Mouse (Mus musculus) testis, adult 2 months (tissue): Measurements from ENCODE around the gene Aldoc. TPM values are rescaled to one million over a fixed set of nuclear protein-coding genes. Genes with fewer than 3 reads are reported as not detected.

Source experiments
- H3K27ac ChIP-seq: fragments of 200-500 bp; 2 replicates; pipeline ENCODE4 v1.5.1; 2012; ENCODE audit warnings: low read depth, low read length; ENCODE audit not compliant: control insufficient read depth, insufficient read depth
- H3K27me3 ChIP-seq: fragments of 200-500 bp; 2 replicates; pipeline ENCODE4 v1.6.1; 2012; ENCODE audit warnings: mild to moderate bottlenecking, low read length, moderate library complexity; ENCODE audit not compliant: control insufficient read depth, insufficient read depth
- H3K36me3 ChIP-seq: fragments of 200-500 bp; 2 replicates; pipeline ENCODE4 v1.6.1; 2012; ENCODE audit warnings: mild to moderate bottlenecking, low read length; ENCODE audit not compliant: control insufficient read depth, insufficient read depth
- H3K4me1 ChIP-seq: fragments of 200-500 bp; 2 replicates; pipeline ENCODE4 v1.6.1; 2012; ENCODE audit warnings: low read length; ENCODE audit not compliant: control insufficient read depth, insufficient read depth
- H3K4me3 ChIP-seq: fragments of 200-500 bp; 2 replicates; pipeline ENCODE4 v1.5.1; 2012; ENCODE audit warnings: low read depth, mild to moderate bottlenecking, low read length, moderate library complexity, mixed read lengths; ENCODE audit not compliant: control insufficient read depth
- CTCF ChIP-seq: fragments of 200-500 bp; IDR thresholded peaks from 2 replicates; pipeline ENCODE4 v1.5.1; 2012; ENCODE audit warnings: low read depth, mild to moderate bottlenecking, inconsistent platforms, low read length, moderate library complexity; ENCODE audit not compliant: control insufficient read depth, insufficient read depth, insufficient replicate concordance
- POLR2A ChIP-seq: fragments of 200-500 bp; IDR thresholded peaks from 2 replicates; pipeline ENCODE4 v1.6.1; 2012; ENCODE audit warnings: low read depth, mild to moderate bottlenecking, inconsistent platforms, low read length, moderate library complexity; ENCODE audit not compliant: control insufficient read depth
- polyA plus RNA-seq: library from polyadenylated mRNA; depleted of rRNA; stranded (reverse); fragments of >200 nt; gene quantifications from 2 replicates; pipeline ENCODE4 v1.2.3, GENCODE M21; 2012; rRNA removed

The Aldoc gene
- polyA plus RNA-seq, 1 experiment = 7.4 TPM

DNA sequence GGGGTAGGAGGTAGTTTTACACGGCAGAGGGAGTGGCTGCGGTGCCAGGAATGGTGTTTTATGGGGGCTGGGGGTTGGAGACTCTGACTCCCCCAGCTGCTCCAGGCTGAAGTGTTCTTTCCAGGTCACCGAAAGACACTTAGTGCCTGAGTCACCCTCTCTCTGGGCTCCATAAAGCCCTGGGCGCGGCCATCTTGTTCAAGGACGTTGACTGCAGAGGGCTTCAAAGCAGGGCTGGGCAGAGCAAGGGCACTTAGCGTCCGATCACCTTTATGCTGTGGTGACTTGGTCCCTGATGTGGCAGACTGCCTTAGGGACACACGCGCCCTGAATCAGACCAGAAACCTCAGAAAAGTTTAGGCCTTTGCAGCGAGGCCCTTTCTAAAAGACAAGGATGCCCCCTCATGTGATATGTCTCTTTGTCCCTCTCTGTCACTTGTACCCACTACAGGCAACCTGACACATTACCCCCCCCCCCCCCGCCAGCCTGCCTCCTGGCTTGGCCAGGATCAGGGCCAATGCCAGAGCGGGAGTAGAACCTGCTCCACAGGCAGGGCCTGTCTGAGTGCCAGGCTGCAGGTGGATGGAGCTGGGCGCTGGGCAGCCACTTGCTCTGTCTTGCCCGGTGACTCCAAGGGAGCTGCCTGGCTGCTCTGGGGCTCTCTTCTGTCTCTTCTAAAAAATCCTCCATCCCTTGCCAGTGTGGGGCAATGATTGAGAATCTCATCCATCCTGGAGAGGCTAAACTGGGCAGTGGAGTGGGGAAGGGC lies 44.9 kb downstream of the Aldoc start:
- Histone ChIP-seq H3K36me3 (no peaks in the 10 kb centered on the region), H3K27me3 (no peaks in the 10 kb centered on the region), H3K27ac (no peak overlapping the region), H3K4me1 (no peaks in the 10 kb centered on the region), H3K4me3 (no peak overlapping the region)
- TF ChIP-seq CTCF (no peak), POLR2A (no peak)

DNA sequence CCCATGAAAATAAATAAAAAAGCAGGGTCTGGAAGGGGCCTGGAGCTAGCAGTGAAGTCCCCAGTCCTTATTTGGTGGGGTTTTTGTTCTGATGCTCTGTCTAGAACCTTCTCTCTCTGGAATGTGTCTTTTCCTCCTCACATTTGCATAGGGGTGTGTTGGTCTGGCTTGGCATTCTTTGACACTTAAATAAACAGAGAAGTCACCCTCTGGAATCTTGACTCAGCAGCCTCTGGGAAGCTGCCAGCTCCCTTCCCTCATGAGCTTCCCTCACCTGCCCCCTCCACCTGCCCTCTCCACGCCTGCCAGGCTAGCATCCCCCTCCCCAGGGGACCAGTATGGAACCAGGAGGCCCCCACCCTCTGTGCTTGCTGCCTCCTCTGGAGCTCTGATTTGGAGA lies 47.6 kb downstream of the Aldoc start:
- H3K4me1 ChIP-seq = no peaks in the 10 kb centered on the region
- H3K4me3 ChIP-seq = no peak overlapping the region
- H3K36me3 ChIP-seq = no peaks in the 10 kb centered on the region
- no peaks in the 10 kb centered on the region for H3K27me3 ChIP-seq
- no peak overlapping the region for H3K27ac ChIP-seq
- TF ChIP-seq CTCF (no peak), POLR2A (no peak)

DNA sequence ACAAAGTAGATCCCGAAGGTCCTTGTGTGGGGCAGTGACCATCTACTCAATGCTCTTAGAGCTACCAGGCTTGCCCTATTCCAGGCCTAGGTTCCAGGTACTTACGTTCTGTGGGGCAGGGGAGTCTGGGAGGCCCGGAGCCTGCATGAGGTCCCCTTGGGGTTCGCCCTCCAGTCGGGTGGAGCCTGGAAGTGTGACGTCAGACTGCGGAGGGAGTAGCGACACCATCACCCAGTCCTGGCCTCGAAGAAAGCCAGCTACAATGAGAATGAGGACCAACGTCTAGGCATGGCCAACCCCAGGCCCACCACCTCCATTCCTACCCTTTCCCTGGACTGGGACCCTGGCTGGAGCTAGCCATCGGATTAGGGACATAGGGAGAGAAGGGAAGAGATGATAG lies 48.9 kb downstream of the Aldoc start:
- no peaks in the 10 kb centered on the region for H3K36me3 ChIP-seq
- no peaks in the 10 kb centered on the region for H3K4me1 ChIP-seq
- no peak for TF ChIP-seq CTCF
- no peak for TF ChIP-seq POLR2A
- no peaks in the 10 kb centered on the region for H3K27me3 ChIP-seq
- H3K27ac ChIP-seq = no peak overlapping the region
- H3K4me3 ChIP-seq = no peak overlapping the region

DNA sequence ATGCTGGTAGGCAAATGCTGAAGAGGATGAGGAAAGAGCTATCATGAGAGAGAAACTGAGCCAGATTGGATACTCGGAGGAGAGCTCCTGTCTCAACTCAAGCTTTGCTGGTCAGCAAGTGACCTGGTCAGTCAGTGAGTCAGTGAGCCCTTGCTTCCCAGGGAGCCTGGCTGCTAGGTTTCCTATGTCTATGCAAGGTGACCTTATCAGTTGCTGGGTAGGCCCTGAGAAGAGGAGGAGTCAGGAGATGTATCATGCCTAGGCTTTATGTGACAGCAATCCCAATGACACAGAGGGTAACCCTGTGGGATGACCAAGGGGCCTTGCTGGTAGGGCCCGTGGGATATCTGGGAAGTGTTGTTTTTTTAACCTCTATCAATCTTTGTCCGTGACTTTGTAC lies 49.4 kb downstream of the Aldoc start:
- H3K4me3 ChIP-seq = no peak overlapping the region
- H3K27me3 ChIP-seq = no peaks in the 10 kb centered on the region
- no peak for TF ChIP-seq CTCF
- TF ChIP-seq POLR2A = no peak
- no peaks in the 10 kb centered on the region for H3K4me1 ChIP-seq
- H3K36me3 ChIP-seq = no peaks in the 10 kb centered on the region
- H3K27ac ChIP-seq = no peak overlapping the region

DNA sequence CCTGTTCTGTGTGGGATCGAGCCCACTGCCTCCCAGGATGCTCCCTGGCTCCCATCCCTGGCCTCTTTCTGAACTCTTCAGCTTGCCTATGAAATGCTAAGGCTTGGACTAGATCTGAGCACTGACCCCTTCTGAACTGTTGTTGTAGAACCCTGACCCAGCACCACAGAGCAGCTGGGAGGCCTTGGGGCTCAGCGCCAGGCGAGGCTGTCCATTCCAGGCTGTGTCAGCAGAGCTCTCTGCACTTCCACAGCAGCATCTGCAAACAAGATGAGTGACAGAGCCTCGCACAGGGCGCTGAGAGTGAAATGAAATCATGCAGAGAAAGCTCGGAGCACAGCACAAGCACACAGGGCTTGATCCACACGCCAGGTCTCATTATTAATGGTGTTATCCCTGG lies 49.8 kb downstream of the Aldoc start:
- TF ChIP-seq CTCF (no peak), POLR2A (no peak)
- Histone ChIP-seq H3K27ac (no peak overlapping the region), H3K4me1 (no peaks in the 10 kb centered on the region), H3K27me3 (no peaks in the 10 kb centered on the region), H3K36me3 (no peaks in the 10 kb centered on the region), H3K4me3 (no peak overlapping the region)

DNA sequence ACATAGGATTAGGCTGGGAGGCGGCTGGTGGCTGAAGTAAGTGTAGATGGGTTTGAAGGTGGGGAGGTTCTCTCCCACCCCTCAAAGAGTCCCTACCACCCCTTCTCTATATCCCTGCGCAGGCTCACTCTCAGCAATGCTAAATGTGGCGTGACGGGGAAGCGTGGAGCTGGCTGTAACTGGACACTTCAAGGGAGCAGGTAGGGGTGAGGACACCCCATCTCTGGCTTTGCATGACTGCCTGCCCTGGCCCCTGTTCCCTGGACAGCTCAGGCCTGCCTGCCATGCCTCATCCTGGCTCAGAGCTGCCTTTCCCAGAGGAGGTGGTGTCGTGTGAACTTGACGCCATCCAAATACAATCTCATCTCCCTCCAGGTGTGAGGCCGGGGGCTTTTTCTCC lies 51.4 kb downstream of the Aldoc start:
- Histone ChIP-seq H3K27ac (no peak overlapping the region), H3K27me3 (no peaks in the 10 kb centered on the region), H3K36me3 (no peaks in the 10 kb centered on the region), H3K4me3 (no peak overlapping the region), H3K4me1 (no peaks in the 10 kb centered on the region)
- no peak for TF ChIP-seq POLR2A
- TF ChIP-seq CTCF = no peak

Other genes with a start within 250 kb of the Aldoc start
- 17.4 and 18.2 TPM in 2 replicates for gene Eral1, start 242.6 kb upstream of the Aldoc start, polyA plus RNA-seq
- gene Fam222b, start 228.3 kb upstream of the Aldoc start, polyA plus RNA-seq = 11.5 and 11.7 TPM in 2 replicates
- 9.5 and 12.5 TPM in 2 replicates for gene Traf4, start 157.4 kb upstream of the Aldoc start, polyA plus RNA-seq
- 22.2 and 22.3 TPM in 2 replicates for gene Nek8, start 146.3 kb upstream of the Aldoc start, polyA plus RNA-seq
- 65.1 and 73.7 TPM in 2 replicates for gene Tlcd1, start 146.3 kb upstream of the Aldoc start, polyA plus RNA-seq
- gene Rpl23a, start 139.4 kb upstream of the Aldoc start, polyA plus RNA-seq = 125 and 137 TPM in 2 replicates
- gene Rab34, start 134.5 kb upstream of the Aldoc start, polyA plus RNA-seq = 10.4 and 13.2 TPM in 2 replicates
- gene Proca1, start 129.6 kb upstream of the Aldoc start, polyA plus RNA-seq = 175 and 191 TPM in 2 replicates
- 34.2 and 35.3 TPM in 2 replicates for gene Sdf2, start 77.2 kb upstream of the Aldoc start, polyA plus RNA-seq
- 20.1 and 22.2 TPM in 2 replicates for gene Supt6, start 77.0 kb upstream of the Aldoc start, polyA plus RNA-seq
- gene 2610507B11Rik, start 61.2 kb upstream of the Aldoc start, polyA plus RNA-seq = 125 and 133 TPM in 2 replicates
- gene BC030499, start 32.1 kb upstream of the Aldoc start, polyA plus RNA-seq = 0.22 and 0.28 TPM in 2 replicates
- gene Spag5, start 21.4 kb upstream of the Aldoc start, polyA plus RNA-seq = 54.3 and 56.0 TPM in 2 replicates
- 57.4 and 69.7 TPM in 2 replicates for gene Pigs, start 5.4 kb downstream of the Aldoc start, polyA plus RNA-seq
- 47.2 and 66.7 TPM in 2 replicates for gene Unc119, start 20.5 kb downstream of the Aldoc start, polyA plus RNA-seq
- gene Foxn1, start 63.6 kb downstream of the Aldoc start, polyA plus RNA-seq = not detected in 2 replicates
- 2.8 and 3.1 TPM in 2 replicates for gene Slc13a2, start 99.2 kb downstream of the Aldoc start, polyA plus RNA-seq
- gene Slc46a1, start 142.7 kb downstream of the Aldoc start, polyA plus RNA-seq = 7.7 and 7.8 TPM in 2 replicates
- gene Sarm1, start 174.8 kb downstream of the Aldoc start, polyA plus RNA-seq = 2.5 TPM in 2 replicates
- 0.77 and 0.78 TPM in 2 replicates for gene Vtn, start 176.1 kb downstream of the Aldoc start, polyA plus RNA-seq
- gene Sebox, start 180.5 kb downstream of the Aldoc start, polyA plus RNA-seq = not detected in 2 replicates
- gene Tmem199, start 189.2 kb downstream of the Aldoc start, polyA plus RNA-seq = 16.0 and 19.2 TPM in 2 replicates
- gene Poldip2, start 189.2 kb downstream of the Aldoc start, polyA plus RNA-seq = 111 and 129 TPM in 2 replicates
- 9.8 and 10.0 TPM in 2 replicates for gene Tnfaip1, start 213.4 kb downstream of the Aldoc start, polyA plus RNA-seq
- gene Ift20, start 213.4 kb downstream of the Aldoc start, polyA plus RNA-seq = 62.1 and 64.8 TPM in 2 replicates
- 491 and 534 TPM in 2 replicates for gene Tmem97, start 227.8 kb downstream of the Aldoc start, polyA plus RNA-seq